Mouse (Mus musculus): Measurements from ENCODE around the gene Acsbg2. TPM values are rescaled to one million over a fixed set of nuclear protein-coding genes. Genes with fewer than 3 reads are reported as not detected.
"Not testable (repeated sequence)": the region's sequence is repeated elsewhere in the genome, so short reads cannot be mapped to it uniquely, and the experiment has no call there.

Acsbg2 gene
- not detected for total RNA-seq (2022)

GRCm38 (mm10) chr17:56874237-56874636 lies at the start of gene Acsbg2:
Gene Acsbg2, minus strand, starts transcription at chr17:56874447.
- no peak for DNase-seq (ENCODE audit: low spot score in 2 of 2)

- no peak for DNase-seq (ENCODE audit: low spot score in 2 of 2)
These were observed 45.5 kb upstream of the Acsbg2 start for GRCm38 (mm10) chr17:56919725-56920124.

GRCm38 (mm10) chr17:56917166-56917565 lies 42.9 kb upstream of the Acsbg2 start:
- no peak for DNase-seq (ENCODE audit: low spot score in 2 of 2)

- no peak for DNase-seq (ENCODE audit: low spot score in 2 of 2)
These were observed 39.2 kb upstream of the Acsbg2 start for GRCm38 (mm10) chr17:56913444-56913843.

- no peak for DNase-seq (ENCODE audit: low spot score in 2 of 2)
These were observed 38.8 kb upstream of the Acsbg2 start for GRCm38 (mm10) chr17:56913023-56913422.

GRCm38 (mm10) chr17:56909764-56910163 lies 35.5 kb upstream of the Acsbg2 start:
- not testable (repeated sequence) for DNase-seq (ENCODE audit: low spot score in 2 of 2)

- no peak for DNase-seq (ENCODE audit: low spot score in 2 of 2)
These were observed 33.6 kb upstream of the Acsbg2 start for GRCm38 (mm10) chr17:56907887-56908286.

- DNase-seq (ENCODE audit: low spot score in 2 of 2) = no peak
These were observed 32.8 kb upstream of the Acsbg2 start for GRCm38 (mm10) chr17:56907096-56907495.

- DNase-seq (ENCODE audit: low spot score in 2 of 2) = no peak
These were observed 31.9 kb upstream of the Acsbg2 start for GRCm38 (mm10) chr17:56906166-56906565.

- no peak for DNase-seq (ENCODE audit: low spot score in 2 of 2)
These were observed 28.5 kb upstream of the Acsbg2 start for GRCm38 (mm10) chr17:56902698-56903097.

GRCm38 (mm10) chr17:56897630-56898195 lies 23.5 kb upstream of the Acsbg2 start:
- DNase-seq (ENCODE audit: low spot score in 2 of 2) = peak; percentile 66

GRCm38 (mm10) chr17:56896513-56897129 lies 22.4 kb upstream of the Acsbg2 start:
- no peak for DNase-seq (ENCODE audit: low spot score in 2 of 2)

GRCm38 (mm10) chr17:56895368-56895918 lies 21.2 kb upstream of the Acsbg2 start:
- no peak for DNase-seq (ENCODE audit: low spot score in 2 of 2)

GRCm38 (mm10) chr17:56890018-56890417 lies 15.8 kb upstream of the Acsbg2 start:
- no peak for DNase-seq (ENCODE audit: low spot score in 2 of 2)

- no peak for DNase-seq (ENCODE audit: low spot score in 2 of 2)
These were observed 13.8 kb upstream of the Acsbg2 start for GRCm38 (mm10) chr17:56888050-56888449.

GRCm38 (mm10) chr17:56884809-56885208 lies 10.6 kb upstream of the Acsbg2 start:
- no peak for DNase-seq (ENCODE audit: low spot score in 2 of 2)

GRCm38 (mm10) chr17:56884331-56884730 lies 10.1 kb upstream of the Acsbg2 start:
- DNase-seq (ENCODE audit: low spot score in 2 of 2) = no peak

GRCm38 (mm10) chr17:56883612-56884011 lies 9.4 kb upstream of the Acsbg2 start:
- no peak for DNase-seq (ENCODE audit: low spot score in 2 of 2)

- no peak for DNase-seq (ENCODE audit: low spot score in 2 of 2)
These were observed 3.2 kb upstream of the Acsbg2 start for GRCm38 (mm10) chr17:56877426-56877825.

GRCm38 (mm10) chr17:56876981-56877380 lies 2.7 kb upstream of the Acsbg2 start:
- DNase-seq (ENCODE audit: low spot score in 2 of 2) = no peak

GRCm38 (mm10) chr17:56876465-56876864 lies 2.2 kb upstream of the Acsbg2 start:
- DNase-seq (ENCODE audit: low spot score in 2 of 2) = no peak

GRCm38 (mm10) chr17:56874936-56875651 lies 847 bp upstream of the Acsbg2 start, which contains the start of gene 1700061G19Rik:
Gene 1700061G19Rik, plus strand, starts transcription at chr17:56875477.
- no peak for DNase-seq (ENCODE audit: low spot score in 2 of 2)
